Mouse (Mus musculus): Measurements from ENCODE around the gene Stac2.

Stac2 gene

GRCm38 (mm10) chr11:98052989-98053834 is at the start of gene Stac2:
TSS of gene Stac2 (minus strand) at chr11:98053462.
- CTCF ChIA-PET, result interaction anchor here (0.6 to 1.5 kb wide), 3 partner anchors 22 to 83 kb away, joined by 3 to 4 read pairs (median 3); no protein-coding TSS in a partner anchor

DNA sequence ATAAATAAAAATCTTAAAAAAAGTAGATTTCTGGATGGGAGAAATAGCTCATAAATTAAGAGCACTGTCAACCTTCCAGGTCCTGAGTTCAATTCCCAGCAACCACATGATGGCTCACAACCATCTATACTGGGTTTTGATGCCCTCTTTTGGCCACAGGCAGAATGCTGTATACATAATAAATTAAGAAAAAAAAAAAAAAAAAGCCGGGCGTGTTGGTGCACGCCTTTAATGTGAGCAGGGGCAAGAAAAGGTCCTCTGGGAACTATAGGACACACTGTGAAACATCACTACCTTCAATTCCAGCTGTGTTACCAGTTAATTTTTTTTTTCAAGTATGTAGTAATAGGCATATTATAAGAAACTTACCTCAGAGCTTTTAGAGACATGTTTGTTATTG is 48.1 kb upstream of the Stac2 start:
- CTCF ChIA-PET, result no interaction called here

GRCm38 (mm10) chr11:98090583-98090982 is 37.3 kb upstream of the Stac2 start:
- CTCF ChIA-PET, result no interaction called here

- CTCF ChIA-PET, result interaction anchor here (0.6 to 0.7 kb wide), 4 partner anchors 22 to 359 kb away, joined by 3 to 9 read pairs (median 7); no protein-coding TSS in a partner anchor
These were observed 35.0 kb upstream of the Stac2 start for GRCm38 (mm10) chr11:98088224-98088623.

GRCm38 (mm10) chr11:98086574-98086973 is 33.3 kb upstream of the Stac2 start:
- CTCF ChIA-PET, result no interaction called here

GRCm38 (mm10) chr11:98086141-98086540 is 32.9 kb upstream of the Stac2 start:
- CTCF ChIA-PET, result no interaction called here

GRCm38 (mm10) chr11:98082745-98083144 is 29.5 kb upstream of the Stac2 start:
- CTCF ChIA-PET, result no interaction called here

DNA sequence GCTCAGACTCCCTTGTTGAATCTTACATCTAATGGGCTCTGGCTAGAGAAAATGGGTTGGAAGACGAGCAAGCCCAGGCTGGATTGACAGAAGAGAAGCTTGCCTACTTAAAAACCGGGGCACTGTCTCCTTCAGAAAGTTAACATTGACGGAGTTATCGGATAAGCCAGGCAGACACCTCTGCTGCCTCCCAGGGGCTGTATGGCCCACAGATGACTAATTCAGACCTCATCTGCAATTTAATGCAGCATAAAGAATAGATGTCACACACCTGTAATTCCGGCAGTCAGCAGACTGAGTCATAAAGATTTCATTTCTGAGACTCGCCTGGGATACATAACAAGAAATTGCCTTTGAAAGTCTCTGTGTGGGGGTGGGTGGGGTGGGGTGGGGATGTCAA is 27.2 kb upstream of the Stac2 start:
- CTCF ChIA-PET, result no interaction called here

DNA sequence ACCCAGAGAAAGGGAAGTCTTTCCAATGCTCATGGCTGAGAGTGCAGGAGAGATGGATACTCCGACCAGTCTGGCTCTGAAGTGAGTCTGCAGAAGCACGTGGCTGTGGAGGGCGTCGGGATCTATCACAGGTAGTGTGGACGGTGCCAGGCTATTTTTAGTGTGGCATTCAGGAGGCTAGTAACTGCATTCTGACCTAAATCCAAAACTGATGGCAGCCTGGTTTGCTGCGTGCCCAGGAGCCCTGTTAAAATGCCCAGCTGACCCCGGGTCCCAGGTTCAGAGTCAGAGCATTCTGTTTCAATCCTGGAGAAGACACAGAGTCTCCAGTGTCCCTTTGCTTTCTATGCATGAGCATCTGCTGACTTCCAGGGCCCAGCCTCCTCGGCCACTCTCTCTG is 23.8 kb upstream of the Stac2 start:
- CTCF ChIA-PET, result interaction anchor here (1.3 kb wide), 1 partner anchor 42 kb away, joined by 3 read pairs; no protein-coding TSS in a partner anchor

DNA sequence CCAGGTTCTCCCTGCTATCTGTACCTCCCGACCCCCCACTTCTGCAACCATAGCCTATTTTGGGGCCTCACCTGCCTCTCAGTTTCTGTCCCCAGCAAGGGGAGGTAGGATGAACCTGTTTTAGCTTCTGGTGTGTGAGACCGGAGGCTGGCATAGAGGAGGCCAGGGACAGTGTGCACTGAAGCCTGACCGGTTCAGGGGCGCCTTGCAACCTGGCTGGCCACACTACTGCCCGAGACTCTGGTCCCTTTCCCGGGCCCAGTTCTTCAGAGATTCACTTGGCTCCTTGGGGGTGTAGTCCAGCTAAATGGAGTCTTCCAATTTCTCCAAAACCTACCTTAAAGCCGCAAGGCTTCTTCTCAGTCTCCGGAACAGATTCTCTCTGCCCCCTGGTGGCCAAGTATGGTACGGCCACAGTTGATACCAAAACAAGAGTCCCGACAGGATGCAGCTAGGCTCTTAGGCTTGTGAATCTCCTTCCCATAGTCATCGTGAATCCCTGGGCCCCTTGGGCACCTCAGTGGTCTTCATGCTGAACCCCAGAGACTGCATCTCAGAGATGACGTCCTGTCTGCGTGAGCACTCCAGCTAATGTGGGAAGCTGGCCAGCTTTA is 22.0 kb upstream of the Stac2 start:
- CTCF ChIA-PET, result interaction anchor here (0.5 to 2.2 kb wide), 4 partner anchors 23 to 105 kb away, joined by 3 to 12 read pairs (median 4); no protein-coding TSS in a partner anchor

- CTCF ChIA-PET, result no interaction called here
These were observed 20.2 kb upstream of the Stac2 start for GRCm38 (mm10) chr11:98073442-98073841.

DNA sequence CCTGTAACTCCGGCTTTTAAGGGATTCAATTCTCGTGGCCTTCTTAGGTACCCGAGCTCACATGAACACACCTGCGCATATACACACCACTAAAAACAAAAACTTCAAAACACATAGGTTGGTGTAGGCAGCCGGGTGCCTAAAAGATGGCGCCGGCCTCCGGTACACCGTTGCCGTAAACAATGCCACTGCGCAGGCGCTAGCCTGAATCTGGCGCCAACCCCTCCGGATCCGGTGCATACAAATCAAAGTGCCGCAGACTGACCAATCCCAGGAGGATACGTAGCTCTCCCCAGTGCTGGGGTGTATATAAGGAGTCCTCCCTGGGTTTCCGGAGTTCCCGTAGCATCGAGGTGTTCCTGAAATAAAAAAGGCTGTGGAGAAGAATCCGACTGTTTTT is 14.0 kb upstream of the Stac2 start:
- CTCF ChIA-PET, result no interaction called here

- CTCF ChIA-PET, result no interaction called here
These were observed 12.9 kb upstream of the Stac2 start for GRCm38 (mm10) chr11:98066201-98066600.

- CTCF ChIA-PET, result no interaction called here
These were observed 8.8 kb upstream of the Stac2 start for GRCm38 (mm10) chr11:98061904-98062562.

DNA sequence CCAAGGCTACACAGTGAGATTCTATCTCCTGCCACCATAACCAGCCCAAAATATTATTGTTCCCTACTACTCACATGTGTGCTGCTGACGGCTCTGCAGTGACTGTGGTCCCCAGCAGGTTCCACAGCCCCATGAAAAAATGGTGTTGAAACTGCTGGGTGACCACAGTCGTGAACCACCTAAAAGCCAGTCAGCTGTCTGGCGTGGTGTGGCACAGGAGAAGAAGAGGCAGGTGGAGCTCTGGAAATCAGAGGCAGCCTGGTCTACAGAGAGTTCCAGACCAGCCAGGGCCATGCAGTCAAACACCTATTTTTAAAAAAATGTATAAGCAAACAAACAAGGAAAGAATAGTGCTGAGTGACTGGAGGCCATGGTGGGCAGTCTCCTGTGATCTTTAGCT is 8.2 kb upstream of the Stac2 start:
- CTCF ChIA-PET, result no interaction called here

DNA sequence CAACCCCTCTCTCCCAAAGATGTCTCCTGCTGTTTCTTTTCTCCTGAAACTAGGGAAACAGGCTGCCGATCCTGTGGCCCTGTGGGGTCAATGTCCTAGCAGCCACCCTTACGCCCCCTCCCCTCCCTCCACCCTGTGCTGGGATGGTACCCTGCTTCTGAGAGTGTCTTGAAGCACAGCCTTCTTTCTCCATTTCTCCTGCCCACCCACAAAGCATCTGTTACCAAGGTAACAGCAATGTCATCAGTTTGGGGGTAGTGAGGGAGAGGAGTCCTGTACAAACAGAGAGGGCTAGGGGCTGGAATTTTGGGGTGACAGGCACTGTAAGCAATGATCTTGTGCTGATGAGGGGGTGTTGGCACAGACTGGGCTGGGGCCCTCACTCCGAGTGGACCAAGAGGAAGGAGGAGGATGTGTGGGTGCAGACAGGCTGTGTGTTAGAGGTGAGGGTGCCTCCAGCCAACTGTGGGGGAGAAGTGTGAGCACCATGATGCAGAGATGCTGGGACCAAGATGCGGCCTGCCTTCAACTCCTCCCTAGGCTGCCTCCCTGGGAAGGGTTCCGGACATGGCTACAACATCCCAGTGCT is 6.9 kb upstream of the Stac2 start:
- CTCF ChIA-PET, result no interaction called here

GRCm38 (mm10) chr11:98059662-98060061 is 6.4 kb upstream of the Stac2 start:
- CTCF ChIA-PET, result no interaction called here

- CTCF ChIA-PET, result no interaction called here
These were observed 4.7 kb upstream of the Stac2 start for GRCm38 (mm10) chr11:98057998-98058397.

DNA sequence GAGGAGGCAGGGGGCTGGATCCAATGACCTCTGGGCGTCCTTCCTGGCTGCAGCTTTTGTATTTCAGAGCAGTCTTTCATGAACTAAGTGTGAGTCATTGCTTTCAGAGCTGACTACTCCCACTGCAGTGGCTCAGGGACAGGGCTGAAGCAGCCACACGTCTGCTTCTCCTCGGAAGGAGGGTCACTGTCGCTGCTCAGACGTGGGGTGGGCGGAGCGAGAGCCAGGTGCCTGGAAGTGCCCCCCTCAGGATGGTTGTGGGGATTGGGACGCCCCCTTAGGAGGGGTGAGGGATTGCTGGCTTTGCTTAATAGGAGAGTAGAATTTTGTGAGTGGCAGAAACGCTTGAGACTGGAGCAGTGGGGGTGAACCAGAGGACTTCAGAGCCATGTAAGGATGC is 4.2 kb upstream of the Stac2 start:
- CTCF ChIA-PET, result no interaction called here

DNA sequence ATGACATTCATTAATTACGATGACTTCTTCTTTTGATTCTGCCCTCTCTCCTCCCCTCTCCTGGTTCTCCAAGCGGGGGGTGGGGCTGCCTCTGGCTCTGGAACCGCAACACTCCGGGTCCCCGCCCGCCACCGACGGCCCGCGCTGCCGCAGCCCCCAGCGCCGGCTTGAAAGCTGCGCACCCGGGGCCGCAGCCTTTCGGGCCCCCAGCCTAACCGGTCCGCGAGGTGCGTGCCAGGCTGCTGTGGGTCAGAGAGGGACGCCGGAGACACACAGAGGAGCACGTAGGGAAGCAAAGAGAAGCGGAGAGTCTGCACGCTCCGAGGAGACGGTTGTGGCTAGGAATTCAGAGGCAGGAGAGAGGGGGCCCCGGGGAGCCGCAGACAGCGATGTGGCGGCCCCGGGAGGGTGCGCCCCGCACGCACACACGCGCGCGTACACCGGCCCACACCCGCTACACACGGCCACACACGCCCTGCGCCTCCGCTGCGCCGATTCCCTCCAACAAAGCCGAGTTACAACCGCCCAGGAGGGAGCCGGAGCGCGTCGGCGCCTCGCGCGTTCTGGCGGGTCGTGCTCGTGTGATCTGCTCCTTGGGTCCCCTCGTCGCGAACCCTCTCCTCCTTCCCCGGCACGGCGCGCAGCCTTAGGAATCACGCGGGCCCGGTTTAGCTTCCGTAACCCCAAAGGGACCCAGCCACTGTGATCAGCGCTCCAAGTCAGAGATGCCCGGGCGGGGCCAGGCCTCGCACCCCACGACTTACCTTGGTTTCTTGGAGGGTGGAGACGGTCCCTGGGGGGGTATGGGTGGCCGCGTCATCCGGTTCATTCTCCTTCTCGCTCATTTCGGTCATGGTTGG is 903 bp downstream of the Stac2 start:
- CTCF ChIA-PET, result interaction anchor here (1.5 kb wide), 1 partner anchor 23 kb away, joined by 3 read pairs; no protein-coding TSS in a partner anchor

GRCm38 (mm10) chr11:98051611-98052128 is 1.6 kb downstream of the Stac2 start:
- CTCF ChIA-PET, result interaction anchor here (0.6 to 1.5 kb wide), 2 partner anchors 22 to 24 kb away, joined by 3 to 4 read pairs; no protein-coding TSS in a partner anchor
